Mouse (Mus musculus) heart, adult 8-10 months (tissue): ENCODE measurements around the gene Psd. TPM values are rescaled to one million over a fixed set of nuclear protein-coding genes. Genes with fewer than 3 reads are reported as not detected.

Experiments
- microRNA-seq: library from miRNA; unstranded; fragments of <30 nt; microRNA quantifications from one replicate; pipeline ENCODE4 v1.2.0, GENCODE M21; 2022
- total RNA-seq, 4 experiments: library from RNA; stranded (reverse); gene quantifications; 2 replicates each; pipeline ENCODE4 v1.2.4; 2022

Gene Psd
- total RNA-seq, 4 experiments from 2014 or later = 0.35 to 0.86 (median 0.53) TPM

Small RNA genes lying within 50 kb of the gene (microRNA-seq; reads per million reads assigned to microRNA genes)
- not detected for gene Mir146b

Other genes with a start within 250 kb of the Psd start
- gene Elovl3, start 195.3 kb downstream of the Psd start, total RNA-seq = under 1 TPM in 1 of 4 experiments, not detected in 3; 0.19 TPM
- gene Pitx3, start 178.8 kb downstream of the Psd start, total RNA-seq = 1 to 10 TPM in 2 of 4 experiments, under 1 TPM in 2; 0.34 to 1.7 (median 1.1) TPM
- 10 to 100 TPM; 37.7 to 45.6 (median 41.9) TPM for gene Gbf1, start 174.6 kb downstream of the Psd start, total RNA-seq
- gene Nfkb2, start 22.8 kb downstream of the Psd start, total RNA-seq = 10 to 100 TPM; 17.9 to 22.3 (median 20.1) TPM
- 1 to 10 TPM; 4.0 to 6.4 (median 5.6) TPM for gene Fbxl15, start 1.0 kb upstream of the Psd start, total RNA-seq
- 10 to 100 TPM; 76.5 to 91.0 (median 83.5) TPM for gene Cuedc2, start 11.5 kb upstream of the Psd start, total RNA-seq
- gene Mfsd13a, start 14.0 kb upstream of the Psd start, total RNA-seq = 1 to 10 TPM; 3.7 to 4.5 (median 3.8) TPM
- under 1 TPM; 0.44 to 0.66 (median 0.48) TPM for gene 2310034G01Rik, start 23.1 kb upstream of the Psd start, total RNA-seq
- gene Actr1a, start 68.6 kb upstream of the Psd start, total RNA-seq = 10 to 100 TPM; 86.7 to 93.0 (median 89.0) TPM
- gene Sufu, start 69.7 kb upstream of the Psd start, total RNA-seq = 10 to 100 TPM; 11.7 to 13.0 (median 12.1) TPM
- gene Trim8, start 174.5 kb upstream of the Psd start, total RNA-seq = 10 to 100 TPM; 31.5 to 38.8 (median 37.6) TPM
- gene Arl3, start 246.0 kb upstream of the Psd start, total RNA-seq = 10 to 100 TPM; 31.3 to 56.0 (median 43.5) TPM
- 1 to 10 TPM; 2.2 to 4.9 (median 2.7) TPM for gene Sfxn2, start 246.2 kb upstream of the Psd start, total RNA-seq